Mouse (Mus musculus) MEL (cell line): ENCODE measurements around the gene Dph1. TPM values are rescaled to one million over a fixed set of nuclear protein-coding genes. Genes with fewer than 3 reads are reported as not detected.

Experiments
- DNase-seq: peaks from one replicate; pipeline ENCODE4 v3.0.0; 2011; ENCODE audit warnings: low read depth, low spot score
- H3K27ac ChIP-seq: 2 replicates; pipeline ENCODE4 v1.5.1; 2012; ENCODE audit warnings: low read depth, mild to moderate bottlenecking, control low read depth, low read length, moderate library complexity; ENCODE audit not compliant: control insufficient read depth
- H3K27me3 ChIP-seq, 2 experiments: fragments of 150-350 bp in 1 of 2; sonication (generic) in 1 of 2; 2 replicates each; pipeline ENCODE4 v1.6.1; 2012; ENCODE audit warnings: low read length in 2 of 2, mild to moderate bottlenecking in 2 of 2, improper control_type of control experiment in 1 of 2, moderate library complexity in 1 of 2; ENCODE audit not compliant: insufficient read depth in 2 of 2, control insufficient read depth in 1 of 2
- H3K36me3 ChIP-seq, 2 experiments: 2 replicates each; pipeline ENCODE4 v1.6.1; 2012 to 2014; ENCODE audit warnings: low read length in 2 of 2, improper control_type of control experiment in 1 of 2, inconsistent platforms in 1 of 2, mild to moderate bottlenecking in 1 of 2; ENCODE audit not compliant: insufficient read depth in 2 of 2, control insufficient read depth in 1 of 2
- H3K4me1 ChIP-seq, 2 experiments: fragments of 150-350 bp in 1 of 2; sonication (generic) in 1 of 2; 2 replicates each; pipeline ENCODE4 v1.6.1; 2012; ENCODE audit warnings: low read length in 2 of 2, improper control_type of control experiment in 1 of 2, mild to moderate bottlenecking in 1 of 2; ENCODE audit not compliant: insufficient read depth in 2 of 2, control insufficient read depth in 1 of 2
- H3K4me3 ChIP-seq, 2 experiments: fragments of 150-350 bp in 1 of 2; sonication (generic) in 1 of 2; 2 replicates each; pipeline ENCODE4 v1.5.1; 2012; ENCODE audit warnings: low read depth in 2 of 2, low read length in 2 of 2, mild to moderate bottlenecking in 2 of 2, moderate library complexity in 2 of 2, control low read depth in 1 of 2, improper control_type of control experiment in 1 of 2; ENCODE audit not compliant: control insufficient read depth in 1 of 2, insufficient read depth in 1 of 2
- H3K79me2 ChIP-seq: 2 replicates; pipeline ENCODE4 v1.6.1; 2012; ENCODE audit warnings: mild to moderate bottlenecking, low read length, moderate library complexity; ENCODE audit not compliant: control insufficient read depth, poor library complexity, insufficient read depth
- H3K9ac ChIP-seq: 2 replicates; pipeline ENCODE4 v1.6.1; 2012; ENCODE audit warnings: low read depth, mild to moderate bottlenecking, control low read depth, low read length, moderate library complexity; ENCODE audit not compliant: control insufficient read depth, poor library complexity, severe bottlenecking
- H3K9me3 ChIP-seq: fragments of 150-350 bp; sonication (generic); replicated peaks from 2 replicates; pipeline ENCODE4 v1.6.1; 2012; ENCODE audit warnings: mild to moderate bottlenecking, low read length, improper control_type of control experiment, moderate library complexity; ENCODE audit not compliant: insufficient read depth
- BHLHE40 ChIP-seq: IDR thresholded peaks from 2 replicates; pipeline ENCODE4 v1.6.1; 2012; ENCODE audit warnings: low read depth, mild to moderate bottlenecking, inconsistent platforms, low read length, improper control_type of control experiment, borderline replicate concordance
- CHD1 ChIP-seq: IDR thresholded peaks from 2 replicates; pipeline ENCODE4 v1.6.1; 2012; ENCODE audit warnings: low read depth, mild to moderate bottlenecking, inconsistent platforms, low read length, improper control_type of control experiment
- CHD2 ChIP-seq: IDR thresholded peaks from 2 replicates; pipeline ENCODE4 v1.6.1; 2011; ENCODE audit warnings: low read length, improper control_type of control experiment
- CTCF ChIP-seq, 3 experiments: IDR thresholded peaks in 2 of 3; conservative IDR thresholded peaks in 1 of 3; 2 replicates each; pipeline ENCODE4 v1.5.1; 2011 to 2012; ENCODE audit warnings: low read length in 3 of 3, low read depth in 2 of 3, mild to moderate bottlenecking in 2 of 3, improper control_type of control experiment in 1 of 3, inconsistent platforms in 1 of 3, mixed read lengths in 1 of 3, moderate library complexity in 1 of 3; ENCODE audit not compliant: control insufficient read depth in 1 of 3, insufficient read depth in 1 of 3, poor library complexity in 1 of 3, severe bottlenecking in 1 of 3
- E2F4 ChIP-seq: IDR thresholded peaks from 2 replicates; pipeline ENCODE4 v1.6.1; 2011; ENCODE audit warnings: low read depth, low read length, improper control_type of control experiment, borderline replicate concordance
- ELF1 ChIP-seq: IDR thresholded peaks from 2 replicates; pipeline ENCODE4 v1.6.1; 2014; ENCODE audit warnings: low read depth, mild to moderate bottlenecking, inconsistent platforms, low read length, improper control_type of control experiment, moderate library complexity
- ETS1 ChIP-seq: IDR thresholded peaks from 2 replicates; pipeline ENCODE4 v1.6.1; 2012; ENCODE audit warnings: low read depth, mild to moderate bottlenecking, inconsistent platforms, low read length, improper control_type of control experiment, moderate library complexity
- GABPA ChIP-seq: IDR thresholded peaks from 2 replicates; pipeline ENCODE4 v1.6.1; 2012; ENCODE audit warnings: low read depth, mild to moderate bottlenecking, inconsistent platforms, low read length, improper control_type of control experiment, moderate library complexity
- HCFC1 ChIP-seq: IDR thresholded peaks from 2 replicates; pipeline ENCODE4 v1.6.1; 2012; ENCODE audit warnings: low read depth, mild to moderate bottlenecking, inconsistent platforms, low read length, improper control_type of control experiment, moderate library complexity
- MAX ChIP-seq: IDR thresholded peaks from 2 replicates; pipeline ENCODE4 v1.6.1; 2011; ENCODE audit warnings: low read length, improper control_type of control experiment
- MAZ ChIP-seq: IDR thresholded peaks from 2 replicates; pipeline ENCODE4 v1.6.1; 2012; ENCODE audit warnings: low read depth, mild to moderate bottlenecking, inconsistent platforms, low read length, improper control_type of control experiment
- MXI1 ChIP-seq: IDR thresholded peaks from 2 replicates; pipeline ENCODE4 v1.6.1; 2011; ENCODE audit warnings: mild to moderate bottlenecking, low read depth, low read length, improper control_type of control experiment
- NRF1 ChIP-seq: IDR thresholded peaks from 2 replicates; pipeline ENCODE4 v1.6.1; 2014; ENCODE audit warnings: low read depth, mild to moderate bottlenecking, inconsistent platforms, low read length, improper control_type of control experiment, moderate library complexity; ENCODE audit not compliant: poor library complexity, insufficient read depth, severe bottlenecking
- POLR2AphosphoS2 ChIP-seq: IDR thresholded peaks from 2 replicates; pipeline ENCODE4 v1.6.1; 2011; ENCODE audit warnings: low read length, improper control_type of control experiment
- RCOR1 ChIP-seq: IDR thresholded peaks from 2 replicates; pipeline ENCODE4 v1.6.1; 2012; ENCODE audit warnings: low read depth, mild to moderate bottlenecking, inconsistent platforms, low read length, improper control_type of control experiment
- SIN3A ChIP-seq: IDR thresholded peaks from 2 replicates; pipeline ENCODE4 v1.6.1; 2012; ENCODE audit warnings: low read length, improper control_type of control experiment, inconsistent platforms
- SMC3 ChIP-seq: IDR thresholded peaks from 2 replicates; pipeline ENCODE4 v1.6.1; 2011; ENCODE audit warnings: low read depth, low read length, improper control_type of control experiment
- TBP ChIP-seq: IDR thresholded peaks from 2 replicates; pipeline ENCODE4 v1.8.0; 2011; ENCODE audit warnings: low read depth, low read length, improper control_type of control experiment
- TCF12 ChIP-seq: IDR thresholded peaks from 2 replicates; pipeline ENCODE4 v1.6.1; 2014; ENCODE audit warnings: low read depth, mild to moderate bottlenecking, inconsistent platforms, low read length, improper control_type of control experiment, moderate library complexity
- UBTF ChIP-seq: IDR thresholded peaks from 2 replicates; pipeline ENCODE4 v1.6.1; 2012; ENCODE audit warnings: low read depth, mild to moderate bottlenecking, inconsistent platforms, low read length, improper control_type of control experiment, moderate library complexity, borderline replicate concordance; ENCODE audit not compliant: insufficient read depth
- USF1 ChIP-seq: IDR thresholded peaks from 2 replicates; pipeline ENCODE4 v1.6.1; 2014; ENCODE audit warnings: low read depth, mild to moderate bottlenecking, inconsistent platforms, low read length, improper control_type of control experiment, moderate library complexity
- USF2 ChIP-seq, 2 experiments: IDR thresholded peaks; 2 replicates each; pipeline ENCODE4 v1.6.1; 2011 to 2012; ENCODE audit warnings: improper control_type of control experiment in 2 of 2, low read length in 2 of 2, borderline replicate concordance in 1 of 2, inconsistent platforms in 1 of 2, low read depth in 1 of 2, mild to moderate bottlenecking in 1 of 2; ENCODE audit not compliant: insufficient read depth in 1 of 2
- ZC3H11A ChIP-seq: IDR thresholded peaks from 2 replicates; pipeline ENCODE4 v1.6.1; 2012; ENCODE audit warnings: low read depth, mild to moderate bottlenecking, inconsistent platforms, low read length, improper control_type of control experiment
- ZKSCAN1 ChIP-seq: IDR thresholded peaks from 2 replicates; pipeline ENCODE4 v1.6.1; 2012; ENCODE audit warnings: low read depth, mild to moderate bottlenecking, inconsistent platforms, low read length, improper control_type of control experiment, moderate library complexity
- ZMIZ1 ChIP-seq: IDR thresholded peaks from 2 replicates; pipeline ENCODE4 v1.6.1; 2012; ENCODE audit warnings: low read depth, mild to moderate bottlenecking, inconsistent platforms, low read length, improper control_type of control experiment, moderate library complexity
- ZNF384 ChIP-seq: IDR thresholded peaks from 2 replicates; pipeline ENCODE4 v1.6.1; 2012; ENCODE audit warnings: low read depth, mild to moderate bottlenecking, inconsistent platforms, low read length, improper control_type of control experiment
- polyA plus RNA-seq, 2 experiments: library from polyadenylated mRNA; stranded (reverse) in 1 of 2; unstranded in 1 of 2; fragments of >175 nt in 1 of 2; fragments of >200 nt in 1 of 2; gene quantifications; 2 replicates each; pipeline versions ENCODE4 v1.2.1 to v1.2.4; 2012; ENCODE audit warnings: low replicate concordance in 2 of 2, low read depth in 1 of 2; ENCODE audit not compliant: insufficient read length in 2 of 2, insufficient read depth in 1 of 2, missing spikeins in 1 of 2
- total RNA-seq: library from RNA; depleted of rRNA; stranded (reverse); fragments of 300-350 nt; gene quantifications from 2 replicates; pipeline ENCODE4 v1.2.3, GENCODE M21; 2012

Gene Dph1
- total and polyA plus RNA-seq, 3 experiments = 58.4 to 59.5 TPM; not detected in 1

GRCm38 (mm10) chr11:75192336-75193214, 1.5 kb upstream of the Dph1 start (continued):
- peak; percentile 66 to 94 (median 91) for TF ChIP-seq CTCF (IDR thresholded peaks at IDR 0.05 in 2 of 3, conservative IDR thresholded peaks at IDR 0.05 in 1 of 3; ENCODE audit: control insufficient read depth in 1 of 3, insufficient read depth in 1 of 3, low read depth in 2 of 3, low read length in 3 of 3, poor library complexity in 1 of 3, severe bottlenecking in 1 of 3)
- no peak for TF ChIP-seq MAZ
- TF ChIP-seq MAX = no peak
- no peak for TF ChIP-seq NRF1
- TF ChIP-seq TCF12 = no peak

- Histone ChIP-seq H3K9me3 (no peaks in the 10 kb centered on the region), H3K4me1 (peaks cover 0 to 14% of the 10 kb centered on the region in 2 experiments; a peak in 3 of 4 replicates), H3K9ac (no peak overlapping the region), H3K27ac (no peak overlapping the region), H3K4me3 (no peak overlapping the region), H3K27me3 (peaks cover 2 to 15% of the 10 kb centered on the region in 2 experiments; a peak in 2 of 4 replicates), H3K79me2 (peaks cover 17% of the 10 kb centered on the region), H3K36me3 (peaks cover 0 to 3% of the 10 kb centered on the region in 2 experiments; a peak in 1 of 4 replicates)
- no peak for DNase-seq
- no peak for TF ChIP-seq CHD2
- no peak for TF ChIP-seq ZKSCAN1
- TF ChIP-seq ELF1 = no peak
- TF ChIP-seq SIN3A = no peak
- TF ChIP-seq ZC3H11A = no peak
- TF ChIP-seq ZMIZ1 = no peak
- no peak for TF ChIP-seq ETS1
- TF ChIP-seq TBP = no peak
- no peak for TF ChIP-seq CHD1
- no peak for TF ChIP-seq ZNF384
- TF ChIP-seq MXI1 = no peak
- TF ChIP-seq UBTF = no peak
Observed at GRCm38 (mm10) chr11:75191841-75192240, 800 bp upstream of the Dph1 start.

GRCm38 (mm10) chr11:75190371-75190724, 693 bp downstream of the Dph1 start:
- H3K27me3 ChIP-seq = peaks cover 2 to 15% of the 10 kb centered on the region in 2 experiments; a peak in 2 of 4 replicates
- H3K4me3 ChIP-seq = peak overlapping the region; percentile 81 to 86
- H3K27ac ChIP-seq = peak overlapping the region; percentile 75
- H3K4me1 ChIP-seq = peaks cover 0 to 12% of the 10 kb centered on the region in 2 experiments; a peak in 3 of 4 replicates
- H3K36me3 ChIP-seq = peaks cover 0 to 3% of the 10 kb centered on the region in 2 experiments; a peak in 1 of 4 replicates
- H3K9me3 ChIP-seq = no peaks in the 10 kb centered on the region
- DNase-seq = peak; percentile 96
- peak overlapping the region; percentile 91 for H3K9ac ChIP-seq
- H3K79me2 ChIP-seq = peaks cover 17% of the 10 kb centered on the region
- TF ChIP-seq USF2 (IDR thresholded peaks at IDR 0.05; ENCODE audit: borderline replicate concordance in 1 of 2, insufficient read depth in 1 of 2, low read depth in 1 of 2, low read length in 2 of 2) (peak in 1 of 2 experiments; percentile 76; a peak in 2 of 4 replicates), POLR2AphosphoS2 (peak; percentile 67; the same call in 1 of the 2 replicates), E2F4 (no peak), USF1 (peak; percentile 97), RCOR1 (peak; percentile 5; the same call in 1 of the 2 replicates), ETS1 (peak; percentile 72; the same call in 1 of the 2 replicates), SMC3 (0 out of 2 replicates have a peak, but pooled peaks have one; percentile 38), TCF12 (peak; percentile 84), MXI1 (peak; percentile 100), GABPA (peak; percentile 83; the same call in 1 of the 2 replicates), ZC3H11A (no peak), BHLHE40 (peak; percentile 73), HCFC1 (peak; percentile 99), ZMIZ1 (peak; percentile 71), ZNF384 (no peak)
